Mouse (Mus musculus) embryonic stem cell, embryonic (primary cell): Measurements from ENCODE around the gene Pbxip1.

Source experiments
- CTCF ChIA-PET, 4 experiments: fragments of 300-600 bp in 2 of 4; fragments of 350-600 bp in 2 of 4; sonication (Branson Sonifier 250); formaldehyde crosslinking; loops; one replicate each; lab custom pipeline; 2022; ENCODE audit warnings: inconsistent platforms in 2 of 4; lab: Charles Lee
- POLR2A ChIA-PET, 4 experiments: fragments of 300-600 bp in 2 of 4; fragments of 350-600 bp in 2 of 4; sonication (Branson Sonifier 250); formaldehyde crosslinking; loops; one replicate each; lab custom pipeline; 2022; ENCODE audit warnings: antibody characterized with exemption in 4 of 4, inconsistent platforms in 1 of 4; lab: Charles Lee

The Pbxip1 gene

DNA sequence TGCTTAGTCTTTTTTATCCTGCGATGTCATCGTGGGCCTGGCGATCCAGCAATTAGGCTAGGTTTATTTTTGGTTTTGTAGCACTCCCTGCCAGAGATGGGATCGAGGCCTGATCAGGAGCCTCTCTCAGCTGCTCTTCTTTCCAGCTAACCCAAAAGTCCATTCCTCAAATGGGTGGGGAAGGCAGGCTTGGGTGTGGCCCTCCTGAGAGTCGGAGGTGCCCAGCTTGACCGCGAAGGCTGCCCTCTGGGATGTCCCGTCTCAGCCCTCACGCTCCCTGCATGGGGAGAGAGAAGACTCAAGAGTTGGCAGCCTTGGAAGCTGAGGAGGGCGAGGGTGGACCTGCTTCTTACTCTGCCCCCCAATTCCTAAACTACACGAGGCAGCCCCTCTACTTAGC lies 2.0 kb upstream of the Pbxip1 start:
- CTCF ChIA-PET, result interaction anchor here in 3 of 4 experiments (0.6 to 1.7 kb wide), 6 partner anchors 13 to 884 kb away, joined by 3 to 5 read pairs (median 4); no protein-coding TSS in a partner anchor
- POLR2A ChIA-PET, result interaction anchor here in 3 of 4 experiments (0.7 to 10.3 kb wide), 21 partner anchors 9 to 338 kb away, joined by 3 to 82 read pairs (median 4); partner anchors contain the start of genes Flad1 (in 2 of the 3), Cks1b (in 1 of the 3), Shc1 (in 1 of the 3) and Zbtb7b (in 1 of the 3)

DNA sequence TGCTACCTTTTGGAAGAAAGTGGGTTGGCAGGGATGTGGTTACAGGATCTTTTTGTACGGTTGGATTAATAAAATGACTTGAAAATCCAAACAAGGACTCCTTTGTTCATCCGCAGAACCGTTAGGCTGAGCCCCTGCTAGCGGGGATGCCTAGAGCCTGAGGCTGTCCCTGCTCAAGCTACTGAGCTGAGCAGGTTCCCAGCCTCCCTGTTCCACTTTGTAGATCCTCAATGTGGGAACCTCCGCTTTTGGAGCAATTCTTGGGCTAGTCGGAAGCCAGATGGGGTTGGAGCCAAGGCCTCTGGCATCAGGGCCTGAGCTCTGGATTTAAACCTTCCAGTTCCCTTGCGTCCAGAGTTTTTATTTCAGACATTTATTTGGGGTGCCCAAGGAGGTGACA lies 1.5 kb upstream of the Pbxip1 start:
- POLR2A ChIA-PET, result interaction anchor here in 3 of 4 experiments (0.7 to 10.3 kb wide), 19 partner anchors 9 to 338 kb away, joined by 3 to 82 read pairs (median 4); partner anchors contain the start of genes Flad1 (in 2 of the 3), Cks1b (in 1 of the 3), Shc1 (in 1 of the 3) and Zbtb7b (in 1 of the 3)
- CTCF ChIA-PET, result interaction anchor here (0.7 to 1.7 kb wide), 9 partner anchors 10 to 434 kb away, joined by 3 to 5 read pairs (median 3); no protein-coding TSS in a partner anchor

DNA sequence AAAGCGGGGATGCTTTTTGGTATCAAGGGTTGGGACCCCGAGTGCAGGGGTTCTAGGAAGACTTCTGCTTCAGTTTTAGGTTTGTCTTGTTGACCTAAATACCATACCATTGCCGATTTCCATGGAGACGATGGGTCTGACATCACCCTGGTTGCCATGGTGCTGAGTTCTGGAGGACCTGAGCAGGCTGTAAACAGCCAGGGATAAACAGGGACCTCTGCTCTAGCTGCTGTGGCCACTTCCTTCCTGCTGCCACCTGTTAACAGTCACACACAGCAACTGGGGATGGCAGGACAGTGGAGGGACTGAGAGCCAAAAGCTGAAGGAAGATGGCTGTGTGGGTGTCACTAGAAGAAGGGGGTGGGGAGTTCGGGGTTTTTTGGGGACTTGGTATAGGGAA lies 763 bp downstream of the Pbxip1 start:
- POLR2A ChIA-PET, result interaction anchor here (0.7 to 10.3 kb wide), 32 partner anchors 10 to 286 kb away, joined by 3 to 82 read pairs (median 7); partner anchors contain the start of genes Pmvk (in 3 of the 4), Cks1b (in 2 of the 4), Shc1 (in 2 of the 4) and Efna3 (in 1 of the 4)
- CTCF ChIA-PET, result interaction anchor here (0.6 to 2.4 kb wide), 11 partner anchors 11 to 59 kb away, joined by 3 to 28 read pairs (median 6); no protein-coding TSS in a partner anchor

DNA sequence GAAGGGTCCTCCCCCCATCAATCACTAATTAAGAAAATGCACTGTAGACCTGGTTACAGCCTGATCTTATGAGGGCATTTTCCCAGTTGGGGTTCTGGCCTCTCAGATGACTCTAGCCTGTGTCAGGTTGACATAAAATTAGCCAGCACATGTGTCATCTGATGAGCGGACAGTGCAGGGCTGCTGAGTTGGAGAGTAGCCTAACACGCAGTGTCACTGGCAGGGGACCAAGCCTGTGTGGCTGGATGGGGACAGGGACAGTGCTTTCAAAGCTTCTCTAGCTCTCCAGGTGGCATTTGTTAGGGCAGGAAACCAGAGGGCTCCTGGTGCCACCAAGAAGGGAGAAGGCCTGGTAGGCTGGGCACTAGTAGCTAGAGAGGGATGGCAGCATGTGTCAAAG lies 4.2 kb downstream of the Pbxip1 start:
- POLR2A ChIA-PET, result interaction anchor here in 2 of 4 experiments (0.6 to 1.3 kb wide), 3 partner anchors 9 to 163 kb away, joined by 3 to 7 read pairs (median 3); no protein-coding TSS in a partner anchor

DNA sequence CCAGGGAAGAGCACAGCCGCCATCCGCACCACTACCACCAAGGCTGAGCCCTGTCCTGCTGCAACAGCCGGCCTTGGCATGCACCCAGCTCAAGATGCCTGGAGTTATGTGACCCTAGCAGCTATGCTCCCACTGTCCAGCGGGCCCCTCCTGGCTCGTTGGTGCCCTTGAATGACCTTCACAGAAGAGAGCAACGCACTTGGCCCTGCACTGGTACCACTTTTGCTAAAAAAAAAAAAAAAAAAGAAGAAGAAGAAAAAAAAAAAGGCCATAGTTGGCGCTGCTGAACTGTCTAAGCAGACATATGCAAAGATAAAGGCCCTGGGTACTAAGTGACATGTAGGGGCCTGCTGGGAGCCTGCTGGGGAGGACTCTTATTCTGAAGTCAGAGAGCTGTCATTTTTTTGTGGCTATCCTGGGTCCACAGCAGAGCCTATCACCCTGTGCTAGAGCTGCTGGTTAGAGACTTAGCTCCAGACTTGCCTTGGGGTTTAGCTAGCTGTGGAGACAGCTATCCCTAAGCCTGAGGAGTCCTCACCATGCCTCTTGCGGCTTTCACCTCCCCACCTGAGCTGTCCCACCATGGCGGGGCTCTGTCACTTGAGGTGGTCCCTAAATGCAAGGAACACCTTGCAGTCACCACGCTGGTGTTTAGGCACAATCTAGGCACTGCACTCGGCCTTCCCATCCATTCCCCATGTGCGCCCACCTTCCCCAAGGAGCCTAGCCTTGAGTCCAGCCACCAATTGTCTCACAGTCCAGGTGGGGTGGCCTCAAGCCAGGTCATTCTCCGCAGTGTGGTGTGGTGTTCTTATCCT lies 12.4 kb downstream of the Pbxip1 start:
- ChIA-PET CTCF (interaction anchor here (0.6 to 3.3 kb wide), 95 partner anchors 7 to 1179 kb away, joined by 3 to 52 read pairs (median 5); partner anchors contain the start of genes Pbxip1 (in 4 of the 4), Flad1 (in 2 of the 4), Adam15 (in 1 of the 4) and Cks1b (in 1 of the 4)), POLR2A (interaction anchor here (0.6 to 7.0 kb wide), 64 partner anchors 8 to 351 kb away, joined by 3 to 82 read pairs (median 5); partner anchors contain the start of genes Pbxip1 (in 3 of the 4), Pygo2 (in 3 of the 4), Cks1b (in 2 of the 4) and Shc1 (in 2 of the 4))

More for the DNA sequence above, 4.2 kb downstream of the Pbxip1 start:
- CTCF ChIA-PET, result interaction anchor here in 2 of 4 experiments (0.6 to 1.9 kb wide), 2 partner anchors 9 to 16 kb away, joined by 3 to 5 read pairs; no protein-coding TSS in a partner anchor

DNA sequence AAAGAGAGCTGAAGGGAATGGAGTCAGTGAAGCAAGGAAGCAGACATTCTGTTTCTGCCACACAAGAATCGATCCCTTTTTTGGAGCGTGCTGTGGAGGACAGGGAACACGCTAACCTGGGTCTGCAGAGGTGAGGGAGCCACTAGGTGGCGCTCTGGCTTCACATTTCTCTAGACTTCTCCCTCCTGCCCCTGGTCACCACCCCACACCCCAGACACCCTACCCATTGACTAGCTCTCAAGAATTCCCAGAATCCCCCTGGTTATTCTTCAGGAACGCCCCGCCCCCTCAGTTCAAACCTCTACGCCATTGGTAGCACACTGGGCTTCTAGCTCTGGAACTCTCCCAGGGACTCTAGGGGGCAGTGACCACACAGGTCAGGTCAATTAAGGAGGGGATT lies 13.0 kb downstream of the Pbxip1 start:
- ChIA-PET POLR2A (interaction anchor here (0.6 to 7.0 kb wide), 59 partner anchors 9 to 649 kb away, joined by 3 to 82 read pairs (median 5); partner anchors contain the start of genes Pbxip1 (in 3 of the 4), Pygo2 (in 3 of the 4), Cks1b (in 2 of the 4) and Shc1 (in 2 of the 4)), CTCF (interaction anchor here (0.5 to 3.3 kb wide), 102 partner anchors 8 to 1180 kb away, joined by 3 to 52 read pairs (median 4); partner anchors contain the start of genes Pbxip1 (in 4 of the 4), Cks1b (in 2 of the 4), Flad1 (in 2 of the 4) and Kcnn3 (in 2 of the 4))

DNA sequence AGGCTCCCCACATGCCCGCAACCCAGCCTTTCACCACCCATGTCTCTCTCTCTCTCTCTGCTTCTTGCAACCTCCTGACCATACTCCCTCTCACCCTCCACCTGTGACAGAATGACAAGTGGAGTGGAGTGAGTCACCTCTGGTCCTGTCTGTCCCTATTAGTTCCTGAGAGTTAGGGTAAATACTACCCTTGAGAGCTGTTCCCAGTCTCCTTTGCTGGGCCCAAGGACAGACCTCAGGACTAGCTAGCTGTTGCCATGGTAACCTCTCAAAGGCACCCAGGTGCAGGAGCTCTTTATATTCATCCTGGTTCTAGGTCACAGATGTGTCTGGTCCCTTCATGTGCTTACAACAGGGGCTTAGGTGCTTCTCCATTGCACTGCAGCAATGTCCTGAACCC lies 15.4 kb downstream of the Pbxip1 start:
- CTCF ChIA-PET, result interaction anchor here in 2 of 4 experiments (0.8 to 1.4 kb wide), 7 partner anchors 15 to 55 kb away, joined by 3 to 12 read pairs (median 4); partner anchors contain the start of gene Pbxip1 (in 1 of the 2)
- POLR2A ChIA-PET, result interaction anchor here in 3 of 4 experiments (0.7 to 7.0 kb wide), 16 partner anchors 15 to 268 kb away, joined by 3 to 82 read pairs (median 3); partner anchors contain the start of genes Pbxip1 (in 2 of the 3), Flad1 (in 1 of the 3) and Pygo2 (in 1 of the 3)

DNA sequence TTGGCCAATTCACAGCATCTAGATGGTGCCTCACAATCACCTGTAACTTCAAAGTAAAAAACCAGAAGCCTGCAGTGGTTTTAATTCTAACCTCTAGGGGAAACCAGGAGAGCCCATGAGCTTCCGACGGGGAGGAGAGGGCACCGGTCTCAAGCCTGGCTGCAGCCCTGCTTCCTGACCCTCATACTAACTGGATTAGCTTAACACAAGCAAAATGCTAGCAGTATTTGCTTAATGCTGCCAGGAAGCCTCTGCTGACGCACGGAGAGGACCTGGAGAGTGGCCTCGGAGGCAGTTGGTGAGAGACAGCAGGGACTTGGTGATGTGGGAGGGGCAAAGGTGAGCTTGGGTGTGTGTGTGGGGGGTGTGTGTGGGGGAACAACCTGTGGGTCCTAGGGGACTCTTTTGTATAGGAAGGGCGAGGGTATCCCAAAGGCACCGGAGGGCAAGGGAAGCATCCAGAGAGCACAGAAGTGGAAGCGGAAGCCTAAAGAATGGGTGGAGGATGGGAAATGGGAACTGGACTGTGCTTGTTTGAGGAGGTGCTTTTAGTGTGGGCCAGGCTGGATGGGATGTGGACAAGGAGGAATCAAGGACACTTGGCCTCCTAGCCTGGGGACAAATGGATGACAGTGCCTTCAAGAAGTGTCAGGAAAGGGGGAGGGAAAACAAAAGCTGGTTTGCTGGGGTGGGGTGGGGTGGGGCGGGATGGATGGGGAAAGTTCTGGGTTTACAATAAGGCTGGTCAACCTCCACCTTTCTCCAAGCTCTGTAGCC lies 18.1 kb downstream of the Pbxip1 start, which contains the start of gene Pmvk:
Gene Pmvk, plus strand, starts transcription at position 141 of the 777 bp plus-strand sequence.
- POLR2A ChIA-PET, result interaction anchor here in 3 of 4 experiments (0.5 to 6.1 kb wide), 42 partner anchors 9 to 833 kb away, joined by 3 to 40 read pairs (median 4); partner anchors contain the start of genes Pbxip1 (in 3 of the 3), Cks1b (in 2 of the 3), Shc1 (in 2 of the 3) and Clk2 (in 1 of the 3)
- CTCF ChIA-PET, result interaction anchor here (0.5 to 4.8 kb wide), 38 partner anchors 8 to 347 kb away, joined by 3 to 81 read pairs (median 4); partner anchors contain the start of genes Pygo2 (in 2 of the 4), Adam15 (in 1 of the 4), Cks1b (in 1 of the 4) and Shc1 (in 1 of the 4)

DNA sequence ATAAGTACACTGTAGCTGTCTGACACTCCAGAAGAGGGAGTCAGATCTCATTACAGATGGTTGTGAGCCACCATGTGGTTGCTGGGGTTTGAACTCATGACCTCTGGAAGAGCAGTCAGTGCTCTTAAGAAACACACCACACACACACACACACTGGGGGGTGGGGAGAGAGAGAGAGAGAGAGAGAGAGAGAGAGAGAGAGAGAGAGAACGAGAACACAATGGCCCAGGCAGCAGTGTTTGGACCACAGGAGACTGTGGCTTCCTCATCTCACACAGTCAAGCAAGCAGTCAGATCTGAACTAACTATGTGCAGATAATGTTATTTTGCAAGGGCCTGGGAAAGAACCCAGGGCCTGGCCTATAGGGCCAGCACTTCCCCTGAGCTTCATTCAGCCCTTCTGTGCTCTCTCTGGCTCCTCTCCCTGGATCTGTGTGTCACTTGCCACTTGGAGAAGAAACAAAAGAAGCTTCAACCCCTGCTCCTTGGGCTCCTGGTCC lies 19.3 kb downstream of the Pbxip1 start:
- CTCF ChIA-PET, result interaction anchor here (0.6 to 4.8 kb wide), 69 partner anchors 8 to 1172 kb away, joined by 3 to 81 read pairs (median 5); partner anchors contain the start of genes Cks1b (in 2 of the 4), Shc1 (in 2 of the 4), Adam15 (in 1 of the 4) and Efna3 (in 1 of the 4)
- POLR2A ChIA-PET, result interaction anchor here in 3 of 4 experiments (0.6 to 6.1 kb wide), 46 partner anchors 9 to 371 kb away, joined by 3 to 40 read pairs (median 5); partner anchors contain the start of genes Cks1b (in 3 of the 3), Shc1 (in 3 of the 3), Pbxip1 (in 2 of the 3) and Pygo2 (in 2 of the 3)

DNA sequence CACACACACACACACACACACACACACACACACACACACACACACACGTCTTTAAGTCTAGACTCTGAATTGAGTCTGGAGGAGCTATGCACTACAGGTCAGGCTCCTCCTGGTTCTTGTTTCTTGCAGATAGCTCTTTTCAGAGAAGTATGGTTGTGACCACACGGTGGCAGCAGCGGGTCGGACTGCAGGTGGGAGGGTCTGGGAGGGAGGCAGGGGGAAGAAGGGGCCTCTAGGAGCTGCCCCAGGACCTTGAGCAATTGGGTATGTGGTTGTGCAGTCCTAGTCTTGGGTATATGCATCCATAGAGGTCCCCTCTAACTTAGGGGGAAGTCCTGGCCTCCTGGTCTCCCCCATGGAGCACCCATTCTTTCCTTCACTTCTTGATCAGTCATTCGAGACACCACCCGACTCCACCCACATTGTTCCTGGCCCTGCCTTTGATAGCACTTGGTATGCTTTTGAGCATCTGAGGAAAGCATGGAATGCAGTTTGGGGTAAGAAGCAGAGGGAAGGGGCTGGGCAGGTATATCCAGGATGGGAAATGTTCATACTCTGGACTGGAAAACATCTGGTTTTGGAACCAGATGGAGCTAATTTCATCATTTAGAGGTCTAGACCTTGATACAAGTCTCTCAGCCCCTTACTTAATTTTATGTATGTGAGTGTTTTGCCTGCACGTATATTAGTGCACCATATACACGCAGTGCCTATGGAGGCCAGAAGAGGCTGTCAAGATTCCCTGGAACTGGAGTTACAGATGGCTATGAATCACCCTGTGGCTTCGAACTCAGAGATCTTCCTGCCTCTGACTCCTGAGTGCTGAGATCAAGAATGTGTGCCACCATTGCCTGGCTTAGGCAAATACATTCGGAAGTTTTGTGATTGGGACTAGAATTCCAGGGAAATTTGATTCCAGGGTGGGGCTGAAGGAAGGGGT lies 20.5 kb downstream of the Pbxip1 start:
- CTCF ChIA-PET, result interaction anchor here (0.5 to 4.8 kb wide), 131 partner anchors 9 to 841 kb away, joined by 3 to 81 read pairs (median 4); partner anchors contain the start of genes Cks1b (in 2 of the 4), Flad1 (in 2 of the 4), Kcnn3 (in 2 of the 4) and Pygo2 (in 2 of the 4)
- POLR2A ChIA-PET, result interaction anchor here in 3 of 4 experiments (0.6 to 6.1 kb wide), 58 partner anchors 8 to 904 kb away, joined by 3 to 40 read pairs (median 4); partner anchors contain the start of genes Pbxip1 (in 3 of the 3), Cks1b (in 2 of the 3), Efna3 (in 2 of the 3) and Pygo2 (in 2 of the 3)

DNA sequence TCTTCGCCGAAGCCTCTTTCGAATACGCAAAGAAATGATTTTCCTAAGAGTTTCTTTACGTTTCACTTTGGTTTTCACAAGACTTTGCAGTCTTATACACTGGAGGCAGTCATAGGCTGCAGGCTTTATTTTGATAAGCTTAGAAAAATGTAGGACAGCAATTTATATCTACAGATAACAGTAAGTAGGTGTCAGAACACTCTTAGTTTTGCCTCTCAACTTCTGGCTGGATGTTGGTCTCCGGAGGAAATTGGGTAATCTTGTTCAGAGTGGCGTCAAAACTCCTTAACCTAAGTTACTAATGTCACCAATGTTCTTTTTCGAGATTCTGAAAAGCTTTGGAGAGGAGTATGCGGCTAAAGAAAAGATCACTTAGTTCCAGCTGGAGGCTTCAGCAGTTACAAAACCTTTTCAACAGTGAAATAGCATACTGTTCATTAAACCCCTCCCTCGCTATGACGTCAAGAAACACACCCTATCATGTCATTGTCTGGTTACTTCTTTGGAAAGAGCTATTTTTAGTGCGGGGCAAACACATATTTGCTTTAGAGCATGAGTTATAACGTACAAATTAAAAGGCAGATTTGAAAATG lies 22.0 kb downstream of the Pbxip1 start:
- ChIA-PET POLR2A (interaction anchor here in 3 of 4 experiments (0.6 to 6.1 kb wide), 42 partner anchors 8 to 343 kb away, joined by 3 to 40 read pairs (median 4); partner anchors contain the start of genes Cks1b (in 2 of the 3), Pbxip1 (in 2 of the 3), Pygo2 (in 2 of the 3) and Shc1 (in 2 of the 3)), CTCF (interaction anchor here in 3 of 4 experiments (0.6 to 3.6 kb wide), 23 partner anchors 9 to 272 kb away, joined by 3 to 32 read pairs (median 4); partner anchors contain the start of genes Cks1b (in 1 of the 3), Pbxip1 (in 1 of the 3) and Shc1 (in 1 of the 3))

DNA sequence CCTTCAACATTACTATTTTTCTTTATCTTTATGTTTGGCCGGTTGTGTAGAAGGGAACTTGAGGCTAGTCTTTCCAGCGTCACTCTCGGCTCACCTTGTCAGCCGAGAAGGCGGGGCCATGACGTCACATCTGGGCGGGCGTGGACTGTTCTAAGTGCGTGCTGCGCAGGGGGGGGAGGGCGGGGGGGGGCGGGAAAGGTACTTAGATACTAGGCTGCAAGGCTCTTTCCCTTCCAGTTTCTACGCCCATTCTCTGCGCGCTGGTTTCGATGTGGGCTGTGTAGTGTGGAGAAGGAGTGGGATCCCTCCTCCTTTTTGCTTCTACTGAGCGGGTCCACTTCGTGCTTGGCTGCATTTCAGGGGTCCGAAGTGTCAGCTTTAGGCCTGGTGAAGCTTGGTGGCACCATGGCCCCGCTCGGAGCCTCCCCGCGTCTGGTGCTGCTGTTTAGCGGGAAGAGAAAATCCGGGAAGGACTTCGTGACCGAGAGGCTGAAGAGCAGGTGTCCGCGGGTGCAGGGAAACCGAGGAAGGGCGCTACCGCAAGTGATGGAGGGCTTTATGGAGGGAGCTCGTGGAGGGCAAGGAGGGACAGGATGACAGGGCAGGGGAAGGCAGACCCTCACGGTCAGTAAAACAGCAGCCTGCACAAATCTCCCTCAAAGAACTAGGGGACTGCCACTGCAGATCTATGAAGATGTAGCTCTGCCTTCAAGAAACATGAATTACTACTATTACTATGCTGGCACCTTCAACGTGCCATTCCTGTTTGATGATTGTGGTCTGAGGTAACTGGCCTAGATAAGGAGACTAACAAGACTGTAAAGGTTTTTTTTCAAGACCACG lies 22.7 kb downstream of the Pbxip1 start:
- ChIA-PET POLR2A (interaction anchor here in 3 of 4 experiments (0.6 to 6.1 kb wide), 53 partner anchors 8 to 342 kb away, joined by 3 to 40 read pairs (median 4); partner anchors contain the start of genes Pygo2 (in 3 of the 3), Cks1b (in 2 of the 3), Pbxip1 (in 2 of the 3) and Shc1 (in 2 of the 3)), CTCF (interaction anchor here in 3 of 4 experiments (0.6 to 3.6 kb wide), 24 partner anchors 8 to 271 kb away, joined by 3 to 32 read pairs (median 4); partner anchors contain the start of genes Cks1b (in 1 of the 3), Pbxip1 (in 1 of the 3) and Shc1 (in 1 of the 3))

DNA sequence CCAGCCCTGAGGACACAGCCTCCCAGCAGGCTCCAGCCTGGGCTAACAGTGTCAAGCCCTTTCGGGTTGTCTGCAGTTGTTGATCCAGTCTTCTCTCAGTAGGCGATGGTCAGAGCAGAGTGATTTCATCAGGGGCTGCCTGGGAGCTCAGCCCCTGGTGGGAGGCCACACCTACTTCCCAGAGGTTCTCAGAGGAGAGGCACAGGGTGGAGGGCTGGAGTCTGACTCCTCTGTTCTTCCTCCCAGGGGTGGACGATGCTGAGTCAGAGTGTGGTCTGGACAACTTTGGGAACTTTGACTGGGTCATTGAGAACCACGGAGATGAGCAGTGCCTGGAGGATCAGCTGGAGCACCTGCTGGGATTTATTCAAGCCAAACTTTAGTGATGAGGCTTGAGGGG lies 31.8 kb downstream of the Pbxip1 start:
- ChIA-PET POLR2A (interaction anchor here (0.5 to 2.6 kb wide), 22 partner anchors 9 to 825 kb away, joined by 3 to 21 read pairs (median 4); partner anchors contain the start of genes Pbxip1 (in 2 of the 4), Flad1 (in 1 of the 4), Gatad2b (in 1 of the 4) and Pmvk (in 1 of the 4)), CTCF (interaction anchor here (0.5 to 3.4 kb wide), 12 partner anchors 12 to 445 kb away, joined by 3 to 23 read pairs (median 4); partner anchors contain the start of genes Il6ra (in 1 of the 4) and Pbxip1 (in 1 of the 4))
